Mouse (Mus musculus) thymus, postnatal 25 days (tissue): ENCODE measurements at regions not wholly inside any gene's neighbourhood (a gene's known extent, or its start where the extent isn't known, plus 50 kb on each side); places are given as distances from the start of the nearest gene placed in this dataset.

Experiments
- DNase-seq: peaks from one replicate; pipeline ENCODE4 v3.0.0; 2022

DNA sequence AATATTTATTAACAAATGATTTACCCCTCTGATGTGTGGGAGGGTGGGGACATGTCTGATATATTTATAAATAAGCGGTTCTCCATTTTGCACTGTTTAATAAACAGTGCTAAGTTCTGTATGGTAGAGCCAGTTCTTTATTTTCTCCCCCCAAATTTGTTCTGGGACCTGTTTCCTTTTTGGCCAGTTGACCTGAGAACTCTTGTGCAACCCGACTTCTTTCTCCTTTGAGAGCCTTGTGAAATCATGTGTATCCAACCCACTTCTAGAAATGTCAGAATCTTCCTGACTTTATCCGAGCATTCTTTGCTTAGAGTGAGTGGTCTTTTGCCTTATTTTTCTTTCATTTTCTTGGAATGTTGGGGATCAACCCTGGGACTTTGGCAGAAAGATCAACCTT is 102.6 kb upstream of the Tgfbr2 start:
- no peak for DNase-seq

DNA sequence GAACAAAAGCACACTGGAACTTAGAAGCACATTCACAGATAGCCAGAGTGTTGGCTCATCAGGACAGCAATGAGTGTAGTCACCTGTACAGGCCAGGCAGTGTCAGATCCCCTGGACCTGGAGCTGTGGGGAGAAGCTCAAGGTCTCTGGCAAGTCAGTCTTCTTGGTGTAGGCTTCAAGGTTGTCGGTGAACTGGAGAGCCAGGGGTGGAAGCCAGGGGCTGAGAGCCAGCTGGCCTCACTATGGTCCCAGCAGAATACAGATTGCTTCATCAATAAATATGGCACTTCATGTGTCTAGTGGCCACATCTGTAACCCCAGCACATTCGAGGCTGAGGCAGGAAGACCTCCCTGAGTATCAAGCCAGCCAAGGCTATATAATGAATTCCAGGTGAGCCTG is 101.0 kb upstream of the Tgfbr2 start:
- DNase-seq = no peak

DNA sequence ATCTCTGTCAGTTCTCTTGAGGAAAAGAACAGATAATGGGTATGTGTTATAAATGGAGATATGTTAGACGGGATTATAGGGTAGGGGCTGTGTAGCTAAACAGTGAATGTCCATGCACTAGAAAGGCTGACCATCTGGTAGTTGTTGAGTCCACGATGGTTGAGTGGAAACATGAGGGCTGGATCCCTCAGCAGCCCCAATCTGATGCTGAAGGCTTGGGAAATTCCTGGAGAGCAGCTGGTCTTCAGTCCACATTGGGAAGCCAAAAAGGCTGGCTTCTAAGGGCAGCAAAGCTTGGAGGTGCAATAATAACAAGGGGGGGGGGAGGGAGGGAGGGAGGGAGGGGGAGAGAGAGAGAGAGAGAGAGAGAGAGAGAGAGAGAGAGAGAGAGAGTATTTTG is 97.3 kb upstream of the Tgfbr2 start:
- no peak for DNase-seq

DNA sequence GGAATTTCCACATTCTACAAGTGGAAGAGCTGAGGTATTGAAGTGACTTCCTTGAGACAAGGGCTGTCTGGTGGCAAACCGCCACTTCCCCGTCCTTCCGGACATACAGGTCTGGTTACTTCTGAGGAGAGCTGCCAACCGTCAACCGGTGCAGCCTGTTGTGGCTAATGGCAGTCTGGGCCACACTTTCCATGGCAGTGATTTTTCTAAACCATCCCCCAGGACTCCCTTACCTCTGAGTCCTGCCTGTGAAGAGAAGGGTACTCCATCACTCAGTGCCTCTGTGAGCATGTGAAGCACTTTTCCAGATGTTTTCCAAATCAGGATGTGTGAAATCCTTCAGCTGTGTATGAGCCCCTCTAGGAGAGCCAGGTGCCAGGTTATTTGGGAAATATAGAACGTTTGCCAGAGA is 95.3 kb upstream of the Tgfbr2 start:
- DNase-seq = no peak

DNA sequence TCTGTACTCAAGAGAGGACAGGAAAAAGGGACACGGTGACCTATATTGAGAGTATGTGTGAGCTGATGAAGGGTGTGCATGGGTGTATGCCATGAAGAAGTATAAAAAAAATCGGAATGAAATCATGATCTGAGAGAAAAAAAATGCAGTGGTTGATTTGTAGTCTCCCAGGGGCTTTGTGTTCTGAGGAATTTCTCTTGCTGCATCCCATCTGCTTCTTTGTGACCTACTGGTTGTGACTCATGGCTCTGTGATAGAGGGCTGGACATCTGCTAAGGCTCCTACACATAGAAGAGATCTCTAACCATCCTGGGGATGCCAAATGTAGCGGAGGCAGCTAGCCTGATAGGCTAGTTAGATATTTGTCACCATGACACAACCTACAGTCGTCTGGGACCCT is 92.3 kb upstream of the Tgfbr2 start:
- DNase-seq = no peak

DNA sequence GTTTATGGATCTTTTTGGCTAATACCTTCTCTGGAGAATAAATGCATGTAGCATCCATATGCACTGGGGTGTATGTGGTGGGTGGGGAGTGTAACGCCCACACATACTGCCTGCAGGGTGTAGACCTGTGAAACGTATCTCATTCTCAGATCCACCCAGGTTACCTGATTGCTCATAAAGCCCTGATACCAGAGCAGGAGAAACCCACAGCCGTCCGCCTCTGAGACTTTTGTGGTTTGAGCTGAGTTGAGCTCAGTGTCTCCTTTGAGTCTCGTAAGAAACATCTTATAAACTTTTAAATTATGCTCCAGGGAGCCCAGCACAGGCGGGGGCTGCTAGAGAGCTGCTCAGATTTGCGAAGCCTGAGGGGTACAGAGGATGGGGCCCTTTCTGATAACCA is 88.7 kb upstream of the Tgfbr2 start:
- peak; percentile 55 for DNase-seq

DNA sequence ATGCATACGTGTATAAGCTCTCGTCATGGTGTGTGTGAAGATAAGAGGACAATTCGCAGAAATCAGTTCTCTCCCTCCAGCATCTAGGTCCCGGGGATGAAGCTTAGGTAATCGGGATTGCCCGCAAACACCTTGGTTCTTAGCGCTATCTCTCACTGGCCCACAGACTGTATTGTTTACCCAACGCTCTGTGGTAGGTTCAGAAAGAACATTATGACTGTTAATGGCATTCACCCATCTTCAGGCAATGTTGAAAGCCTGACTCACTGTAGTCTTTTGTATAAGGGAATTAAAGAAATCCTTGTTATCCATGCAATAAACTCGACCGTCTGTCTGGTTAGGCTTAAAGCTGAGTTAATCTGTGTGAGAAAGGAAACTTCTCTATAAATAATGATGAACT is 84.4 kb upstream of the Tgfbr2 start:
- no peak for DNase-seq

DNA sequence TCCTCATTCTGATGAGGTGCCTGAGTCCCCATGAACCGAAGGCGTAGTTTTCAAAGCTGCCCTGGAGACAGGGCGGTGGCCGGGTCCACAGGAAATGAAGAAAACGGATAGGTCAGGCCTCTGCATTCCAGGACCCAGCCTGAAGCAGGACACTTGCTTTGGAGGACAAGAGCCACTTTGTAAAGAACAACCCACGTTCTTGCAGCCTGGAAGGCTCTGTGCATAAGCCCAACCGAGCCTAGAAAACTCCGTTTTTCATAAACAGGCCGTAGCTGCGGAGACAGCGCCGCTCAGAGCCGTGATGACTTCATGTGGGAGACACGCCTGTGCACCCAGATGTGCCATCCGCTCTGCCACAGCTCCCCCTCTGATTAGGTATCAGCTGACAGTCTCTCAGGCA is 78.4 kb upstream of the Tgfbr2 start:
- DNase-seq = peak; percentile 33

DNA sequence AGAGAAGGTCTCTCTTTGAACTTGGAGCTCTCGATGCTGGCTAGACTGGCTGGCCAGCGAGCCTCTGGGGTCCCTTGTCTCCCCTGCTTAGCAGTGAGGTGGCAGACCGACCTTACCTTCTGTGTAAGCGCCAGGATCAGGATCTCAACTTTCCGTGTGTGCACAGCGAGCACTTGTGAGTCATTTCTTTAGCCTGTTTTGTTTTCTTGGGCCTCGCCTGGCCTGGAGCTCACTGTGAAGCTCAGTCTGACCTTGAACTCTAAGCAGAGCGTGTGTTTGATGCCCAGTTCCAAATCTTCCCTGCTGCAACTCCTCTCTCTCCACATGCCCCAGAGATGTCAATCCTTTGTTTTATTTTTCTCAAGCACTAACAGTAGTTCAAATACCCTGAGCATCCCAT is 77.6 kb upstream of the Tgfbr2 start:
- DNase-seq = no peak

DNA sequence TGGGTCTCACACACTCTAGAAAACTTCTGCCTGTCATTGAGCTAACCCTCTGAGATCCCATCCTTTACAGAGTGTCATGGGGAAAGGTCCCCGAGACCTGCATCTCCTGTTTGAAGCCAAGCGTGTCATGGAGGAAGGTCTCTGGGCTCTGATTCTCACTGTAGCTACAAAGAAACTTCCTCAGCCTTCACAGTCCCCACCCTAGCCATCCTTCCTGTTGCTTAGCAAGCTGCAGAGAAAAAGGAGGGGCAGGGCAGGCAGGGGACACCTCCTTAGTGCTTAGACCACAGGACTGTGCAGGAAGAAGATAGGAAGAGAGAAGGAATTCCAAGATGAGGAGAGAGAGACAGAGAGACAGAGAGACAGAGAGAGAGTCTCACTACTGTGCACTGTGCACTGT is 74.6 kb upstream of the Tgfbr2 start:
- peak; percentile 36 for DNase-seq

DNA sequence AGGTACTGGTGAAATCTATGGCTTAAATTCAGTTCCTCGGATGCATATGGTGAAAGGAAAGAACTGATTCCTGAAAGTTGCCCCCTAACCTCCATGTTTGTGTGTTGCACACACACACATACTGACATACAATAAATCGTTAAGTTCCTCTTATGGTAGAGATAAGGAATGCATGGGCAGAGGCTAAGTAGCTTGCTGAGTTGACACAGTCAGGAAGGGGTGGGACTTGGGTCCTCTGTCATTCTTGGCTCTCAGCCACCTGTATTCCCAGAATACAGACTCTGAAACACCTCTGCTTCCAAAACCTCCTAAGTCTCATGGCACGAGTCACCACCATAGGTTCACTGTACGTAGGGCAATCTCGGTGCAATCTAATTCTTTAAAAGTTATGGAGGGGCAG is 70.0 kb upstream of the Tgfbr2 start:
- DNase-seq = no peak

DNA sequence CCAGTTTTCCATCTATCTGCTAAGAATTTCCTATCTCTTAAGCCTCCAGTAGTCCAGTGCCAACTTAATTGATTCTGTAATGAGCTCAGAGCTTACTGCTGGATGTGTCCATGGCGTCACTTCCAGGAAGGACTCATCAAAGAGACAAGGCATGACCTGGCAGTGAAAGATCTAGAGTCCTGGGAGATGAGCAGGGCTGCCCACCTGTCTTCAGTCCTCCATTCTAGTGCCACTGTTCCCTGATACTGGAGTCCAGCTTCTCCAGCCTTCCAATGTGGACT is 69.4 kb upstream of the Tgfbr2 start:
- DNase-seq = no peak

DNA sequence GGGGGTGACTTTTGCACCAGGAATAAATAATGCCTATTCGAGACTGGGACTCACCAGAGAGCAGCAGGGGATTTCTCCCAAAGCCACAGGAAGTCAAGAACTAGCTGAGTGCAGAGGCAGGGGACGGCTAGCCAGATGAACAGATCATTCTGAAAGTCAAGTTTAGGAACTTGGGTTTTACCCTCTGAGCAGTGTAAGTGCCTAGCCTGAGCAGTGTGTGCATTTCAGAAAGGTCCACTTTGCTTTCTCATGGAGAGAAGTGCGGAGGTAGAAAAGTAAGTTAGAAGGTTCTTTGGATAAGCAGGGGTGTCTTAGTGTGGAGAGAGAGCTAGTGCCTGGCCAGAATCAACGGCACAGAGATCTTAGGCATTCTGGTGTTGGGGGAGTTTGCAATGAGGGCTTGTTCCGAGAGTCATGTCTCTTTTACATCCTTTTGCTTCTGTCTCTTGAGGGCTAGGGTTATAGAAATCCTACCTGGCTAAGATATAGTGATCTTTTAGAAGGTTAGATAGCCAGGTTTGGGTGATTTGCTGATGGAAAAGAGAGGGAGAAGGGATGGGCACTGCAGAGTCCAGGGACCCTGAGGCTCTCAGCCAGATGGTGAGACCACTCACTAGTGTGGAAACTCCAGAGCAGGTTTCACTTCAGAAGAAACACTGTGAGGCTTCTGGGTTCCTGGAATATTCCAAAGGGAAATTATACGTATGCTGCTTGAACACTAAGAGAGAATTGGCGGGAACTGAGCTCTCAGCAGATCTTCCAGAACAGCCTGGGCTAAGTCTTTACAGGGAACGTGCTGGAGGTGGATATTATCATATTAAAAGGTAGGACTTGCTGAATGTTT is 68.8 kb upstream of the Tgfbr2 start:
- no peak for DNase-seq

DNA sequence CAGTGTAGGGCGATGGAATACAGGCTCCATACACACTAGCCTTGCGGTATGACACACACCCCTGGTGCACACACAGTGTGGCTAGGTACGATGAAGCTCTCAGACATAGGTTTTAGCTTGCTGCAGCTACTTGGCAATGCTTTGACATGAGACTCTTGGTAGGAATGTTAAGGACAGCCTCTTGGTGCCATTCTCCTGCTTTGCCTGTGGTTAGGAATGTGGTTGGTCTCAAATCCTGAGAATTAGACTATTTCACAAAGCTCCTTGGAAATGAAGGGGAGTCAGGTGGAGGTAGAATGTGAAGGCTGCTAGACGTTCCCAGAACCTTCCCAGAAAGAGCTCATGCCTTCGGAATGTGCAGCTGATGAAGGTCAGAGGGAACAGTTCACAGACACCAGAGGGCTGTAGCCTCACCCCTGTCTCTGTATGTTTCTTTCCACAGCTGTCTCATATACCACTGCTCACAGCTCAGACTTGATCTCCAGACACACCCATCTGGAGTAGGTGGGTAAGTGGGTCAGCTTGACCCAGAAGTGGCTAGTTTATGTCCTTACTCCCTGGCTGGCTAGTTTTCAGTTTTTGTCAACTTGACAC is 66.9 kb upstream of the Tgfbr2 start:
- DNase-seq = no peak

DNA sequence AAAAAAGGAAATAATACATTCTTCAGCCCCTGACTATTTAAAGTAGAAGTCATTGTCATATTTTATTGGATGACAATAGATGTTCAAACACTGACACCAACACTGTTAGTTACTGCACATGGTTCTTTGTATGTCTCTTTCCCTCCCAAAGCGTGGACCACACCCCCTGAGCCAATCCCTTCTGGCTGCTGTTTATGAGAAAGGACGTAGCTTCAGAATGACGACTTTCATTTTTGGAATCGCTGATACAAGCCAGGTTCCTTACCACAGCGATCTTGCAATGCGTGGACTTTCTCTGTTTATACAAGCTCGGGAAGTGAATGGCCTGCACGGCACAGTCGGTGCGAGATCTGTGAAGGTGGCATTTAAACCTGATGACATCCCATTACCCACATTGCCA is 66.1 kb upstream of the Tgfbr2 start:
- no peak for DNase-seq

DNA sequence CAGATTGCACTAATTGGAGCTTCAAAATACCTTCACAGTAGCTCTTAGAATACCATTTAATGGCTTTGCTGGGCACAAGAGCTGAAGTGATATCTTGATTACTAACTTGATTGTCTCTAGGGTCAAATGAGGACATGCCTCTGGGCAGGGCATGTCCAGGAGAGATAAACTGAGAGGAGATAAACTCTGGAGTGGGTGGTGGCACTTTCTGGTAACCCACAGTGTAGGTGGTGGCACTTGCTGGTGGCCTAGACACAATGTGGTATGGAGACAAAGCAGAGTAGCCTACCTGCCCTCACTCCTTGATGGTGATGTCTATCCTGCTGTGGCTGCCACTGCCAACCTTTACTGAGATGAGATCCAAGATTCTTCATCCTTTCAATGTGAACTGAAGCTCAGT is 61.7 kb upstream of the Tgfbr2 start:
- DNase-seq = no peak

DNA sequence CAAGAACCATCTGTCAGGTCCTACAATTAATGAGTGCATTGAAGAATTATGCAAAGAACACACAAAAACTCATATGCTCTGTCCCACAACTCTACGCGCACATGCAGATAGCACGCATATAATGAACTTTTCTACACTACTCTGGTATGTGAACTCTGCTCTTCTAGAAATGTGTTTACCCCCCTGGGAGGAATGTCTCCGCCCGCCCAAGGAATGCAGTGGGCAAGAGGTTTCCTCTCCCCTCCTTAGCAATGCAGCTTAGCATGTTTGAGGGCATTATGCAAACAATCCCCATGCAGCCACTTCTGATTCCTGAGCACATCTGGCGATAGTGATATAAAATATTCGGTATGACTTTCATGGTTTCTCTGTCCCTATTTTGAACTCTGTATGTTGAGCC is 59.0 kb upstream of the Tgfbr2 start:
- DNase-seq = no peak

DNA sequence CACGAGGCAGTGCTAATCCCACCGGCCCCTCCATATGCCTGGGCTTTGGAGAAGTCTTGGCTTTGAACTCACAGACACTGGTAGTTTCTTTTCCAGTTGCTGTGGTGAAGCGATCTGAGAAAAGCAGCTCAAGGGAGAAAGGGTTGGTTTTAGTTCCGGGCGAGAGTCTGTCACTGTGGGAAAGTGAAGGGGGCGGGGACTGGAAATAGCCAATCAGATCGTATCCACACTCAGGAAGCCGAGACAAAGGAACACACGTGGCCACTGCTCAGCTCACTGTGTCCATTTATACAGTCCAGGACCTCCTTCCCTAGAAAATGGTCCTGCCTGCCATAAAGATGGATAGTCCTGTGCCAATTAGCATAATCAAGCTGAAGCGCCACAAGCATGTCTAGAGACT is 57.2 kb upstream of the Tgfbr2 start:
- no peak for DNase-seq

DNA sequence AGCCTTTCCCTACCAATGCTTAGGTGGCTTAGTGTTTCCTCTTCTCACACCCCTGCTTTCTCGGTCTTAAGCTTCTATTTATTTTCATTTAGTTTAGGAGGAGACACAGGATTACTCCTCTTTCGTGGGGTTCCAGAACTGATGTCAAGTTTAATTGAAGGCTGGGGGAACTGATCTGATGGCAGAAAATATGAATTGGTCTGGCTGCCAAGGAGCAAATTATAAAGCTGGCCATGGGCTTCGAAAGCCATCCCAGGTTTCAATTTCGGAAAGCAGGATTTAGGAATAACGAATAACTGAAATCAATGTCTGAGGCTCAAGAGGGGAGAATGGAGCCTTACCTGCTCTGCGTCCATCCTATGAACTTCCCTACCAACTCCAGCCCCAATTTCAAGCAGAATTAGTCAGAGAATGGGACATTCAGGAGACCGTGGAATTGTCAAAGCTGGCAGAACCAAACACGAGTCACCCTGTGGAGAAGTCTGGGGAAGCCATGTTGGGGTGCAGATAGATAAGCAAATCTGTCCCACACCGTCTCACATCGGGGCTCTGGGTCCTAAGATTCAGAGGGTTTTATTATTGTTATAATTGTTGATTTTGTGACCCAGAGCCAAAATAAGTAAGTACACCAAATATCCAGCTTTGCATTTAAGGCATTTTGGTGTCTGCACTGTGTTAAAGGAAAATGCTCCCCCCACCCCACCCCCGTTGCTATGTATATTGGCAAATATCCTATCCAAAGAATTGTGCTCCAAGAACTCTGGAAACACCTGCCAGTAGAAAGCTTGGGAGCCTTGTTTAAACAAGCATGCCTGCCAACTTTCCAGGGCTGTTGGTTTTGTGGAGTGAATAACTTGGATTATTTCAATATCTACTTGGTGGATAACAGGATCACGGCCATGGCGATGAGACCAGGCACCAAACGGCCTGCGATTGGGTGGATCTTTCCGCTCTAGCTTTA is 56.5 kb upstream of the Tgfbr2 start:
- DNase-seq = no peak

DNA sequence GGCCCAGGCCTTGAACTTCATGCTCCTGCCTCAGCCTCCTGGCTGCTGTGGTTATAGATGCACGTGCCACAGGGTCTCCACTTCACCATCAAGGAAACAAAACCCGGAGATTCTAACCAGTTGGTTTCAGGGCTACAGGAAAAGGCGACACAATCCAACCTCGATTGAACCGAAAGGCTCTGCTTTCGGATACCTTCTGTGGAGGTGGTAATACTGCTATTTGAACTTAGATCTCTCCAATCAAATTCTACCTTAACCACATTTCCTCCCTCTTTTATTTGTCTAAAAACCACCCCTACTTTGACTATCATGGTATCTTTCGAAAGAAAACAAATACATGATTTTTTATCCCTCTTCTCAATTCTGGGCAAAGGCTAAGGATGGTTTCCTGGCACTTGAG is 55.2 kb upstream of the Tgfbr2 start:
- no peak for DNase-seq

DNA sequence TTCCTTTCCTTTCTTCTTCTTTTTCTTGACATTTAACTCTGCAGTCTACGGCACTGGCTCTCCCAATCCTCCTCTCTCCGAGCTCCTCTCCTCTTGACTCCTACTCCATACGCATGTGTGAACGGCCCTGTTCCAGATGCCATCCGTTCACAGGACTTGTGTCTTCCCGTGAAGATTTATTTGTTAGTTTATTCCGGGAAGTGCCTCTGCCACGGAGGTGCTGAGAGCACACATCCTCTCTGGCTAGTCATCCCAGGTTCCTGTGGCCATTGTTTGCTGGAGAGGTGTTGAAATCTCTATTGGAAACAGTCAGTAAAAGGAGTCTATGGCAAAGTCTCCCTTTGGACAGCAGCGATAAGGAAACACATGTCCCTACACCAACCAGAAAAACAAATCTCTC is 53.3 kb upstream of the Tgfbr2 start:
- no peak for DNase-seq

DNA sequence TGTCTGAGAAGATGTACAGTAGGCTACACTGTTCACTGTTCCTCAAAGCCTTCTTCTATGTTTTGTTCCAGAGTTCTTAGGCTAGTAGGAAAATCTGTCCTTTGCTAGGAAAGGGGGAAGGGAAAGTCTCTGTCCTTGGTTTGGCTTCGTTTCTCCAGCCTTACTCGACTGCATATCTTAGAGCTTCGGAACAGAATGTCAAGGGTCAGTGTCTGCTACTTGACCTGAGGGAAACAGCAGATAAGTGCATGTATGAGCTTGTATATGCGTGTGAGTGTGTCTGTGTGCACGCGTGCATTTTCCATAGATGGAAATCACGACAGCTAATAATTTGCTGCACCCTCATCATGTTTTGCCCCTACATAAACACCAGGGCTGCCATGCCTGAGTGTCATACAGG is 52.6 kb upstream of the Tgfbr2 start:
- no peak for DNase-seq
